Mouse (Mus musculus) limb, embryonic 10.5 days (tissue): ENCODE measurements around the gene Ccrl2. TPM values are rescaled to one million over a fixed set of nuclear protein-coding genes. Genes with fewer than 3 reads are reported as not detected.

Source experiments
- DNase-seq: peaks from one replicate; pipeline ENCODE4 v3.0.0-alpha.2; 2017; ENCODE audit warnings: low spot score
- H3K27ac ChIP-seq: fragments of 300-500 bp; sonication (generic); 2 replicates; pipeline ENCODE4 v1.5.1; 2016; ENCODE audit warnings: mild to moderate bottlenecking
- H3K27me3 ChIP-seq: fragments of 300-500 bp; sonication (generic); 2 replicates; pipeline ENCODE4 v1.6.1; 2016; ENCODE audit warnings: low read depth, mild to moderate bottlenecking; ENCODE audit not compliant: poor library complexity, severe bottlenecking
- H3K36me3 ChIP-seq: fragments of 300-500 bp; sonication (generic); 2 replicates; pipeline ENCODE4 v1.6.1; 2016; ENCODE audit warnings: mild to moderate bottlenecking, moderate library complexity
- H3K4me1 ChIP-seq: fragments of 300-500 bp; sonication (generic); 2 replicates; pipeline ENCODE4 v1.6.1; 2016
- H3K4me3 ChIP-seq: fragments of 300-500 bp; sonication (generic); 2 replicates; pipeline ENCODE4 v1.5.1; 2016; ENCODE audit warnings: mild to moderate bottlenecking, moderate library complexity
- H3K9me3 ChIP-seq: fragments of 300-500 bp; sonication (generic); replicated peaks from 2 replicates; pipeline ENCODE4 v1.6.1; 2016; ENCODE audit warnings: mild to moderate bottlenecking
- WGBS: fragments of 180-500 bp; shearing (Covaris S2); methylation state at CpG from one replicate; pipeline ENCODE4 v1.1.7; 2016; 5-methylcytosine and 5-hydroxymethylcytosine counted together
- polyA plus RNA-seq: library from polyadenylated mRNA; unstranded; fragments of >200 nt; fragmentation: Nextera tagmentation; extraction: Ambion mirVana; gene quantifications from 2 replicates; pipeline ENCODE4 v1.2.1, GENCODE M21; 2016

The Ccrl2 gene
- polyA plus RNA-seq, 1 experiment from 2014 or later = 0.41 TPM

DNA sequence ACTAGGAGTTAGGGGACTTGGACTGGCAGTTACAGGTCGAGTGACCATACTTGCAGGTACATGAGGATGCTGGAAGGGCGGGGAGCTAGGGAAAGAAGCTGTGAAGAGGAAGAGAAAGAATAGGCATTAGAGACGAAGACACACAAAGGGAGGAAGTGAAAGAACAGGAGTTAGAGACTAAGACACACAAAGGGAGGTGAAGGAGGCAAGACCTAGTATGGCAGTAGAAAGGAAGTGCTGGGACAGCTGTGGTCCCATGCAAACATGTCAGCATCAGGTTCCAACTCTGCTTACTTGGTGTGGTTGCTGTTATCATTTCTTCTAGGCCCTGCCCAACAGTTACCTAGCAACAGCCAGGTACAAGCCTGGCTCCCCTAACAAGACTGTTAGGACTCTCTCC, 47.6 kb downstream of the Ccrl2 start:
- Histone ChIP-seq H3K27me3 (no peaks in the 10 kb centered on the region), H3K4me1 (0 out of 2 replicates have a peak, but pooled peaks cover 4% of the 10 kb centered on the region)
- WGBS = 63% methylated on average over 3 of the region's 3 CpGs

DNA sequence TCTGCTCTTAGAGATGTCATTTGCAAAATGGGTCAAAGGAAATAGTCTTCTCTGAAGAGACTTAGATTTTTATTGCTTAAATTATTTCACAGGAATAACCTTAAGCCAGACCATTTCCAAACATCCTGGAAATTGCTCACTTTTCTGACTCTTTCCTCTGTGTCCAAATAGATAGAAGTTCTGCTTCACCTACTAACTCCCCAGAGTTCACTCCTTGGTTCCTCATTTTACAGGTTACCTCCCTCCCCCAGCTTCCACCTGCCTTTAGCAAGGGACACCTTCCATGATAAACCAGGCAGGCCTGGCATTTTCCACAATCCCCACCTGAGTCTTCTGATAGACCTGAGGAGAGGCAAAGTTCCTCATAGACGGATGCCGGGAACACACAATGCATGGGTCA, 50.8 kb downstream of the Ccrl2 start:
- WGBS = 90% methylated on average over 2 of the region's 2 CpGs
- Histone ChIP-seq H3K4me1 (no peaks in the 10 kb centered on the region), H3K9me3 (no peaks in the 10 kb centered on the region), H3K27me3 (no peaks in the 10 kb centered on the region), H3K27ac (no peak overlapping the region), H3K36me3 (no peaks in the 10 kb centered on the region), H3K4me3 (no peak overlapping the region)
- DNase-seq = no peak

More for the DNA sequence above, 47.6 kb downstream of the Ccrl2 start:
- DNase-seq = no peak
- no peaks in the 10 kb centered on the region for H3K36me3 ChIP-seq
- H3K9me3 ChIP-seq = no peaks in the 10 kb centered on the region
- no peak overlapping the region for H3K4me3 ChIP-seq
- H3K27ac ChIP-seq = no peak overlapping the region

Other genes starting within 250 kb of the Ccrl2 start
- not detected in 2 replicates for gene Prss44, start 243.5 kb downstream of the Ccrl2 start, polyA plus RNA-seq
- gene Prss43, start 230.8 kb downstream of the Ccrl2 start, polyA plus RNA-seq = not detected in 2 replicates
- gene Prss45, start 222.9 kb downstream of the Ccrl2 start, polyA plus RNA-seq = not detected in 2 replicates
- gene Prss46, start 213.0 kb downstream of the Ccrl2 start, polyA plus RNA-seq = not detected in 2 replicates
- gene Prss50, start 199.6 kb downstream of the Ccrl2 start, polyA plus RNA-seq = 0.69 and 0.83 TPM in 2 replicates
- 1.8 and 1.9 TPM in 2 replicates for gene Als2cl, start 177.6 kb downstream of the Ccrl2 start, polyA plus RNA-seq
- gene Tmie, start 177.4 kb downstream of the Ccrl2 start, polyA plus RNA-seq = 0.09 TPM in 1 of 2 replicates, not detected in the other
- gene Fam240a, start 140.7 kb downstream of the Ccrl2 start, polyA plus RNA-seq = not detected in 2 replicates
- gene Tdgf1, start 111.4 kb downstream of the Ccrl2 start, polyA plus RNA-seq = not detected in 2 replicates
- gene Lrrc2, start 106.0 kb downstream of the Ccrl2 start, polyA plus RNA-seq = 0.08 and 0.20 TPM in 2 replicates
- gene Rtp3, start 66.9 kb downstream of the Ccrl2 start, polyA plus RNA-seq = 0.24 TPM in 1 of 2 replicates, not detected in the other
- gene Ltf, start 38.2 kb downstream of the Ccrl2 start, polyA plus RNA-seq = not detected in 2 replicates
- gene Lrrfip2, start 60.1 kb upstream of the Ccrl2 start, polyA plus RNA-seq = 38.2 and 39.7 TPM in 2 replicates
- gene Mlh1, start 214.3 kb upstream of the Ccrl2 start, polyA plus RNA-seq = 49.8 and 50.7 TPM in 2 replicates
- 26.1 and 35.8 TPM in 2 replicates for gene Epm2aip1, start 214.4 kb upstream of the Ccrl2 start, polyA plus RNA-seq